9 mouse cellular contexts compared by ENCODE assay signal in genomic region chr4:54712929-54713328, GRCm38 (mm10).
DNase-seq lines count a peak whose midpoint lies in the region; ATAC-seq and TF ChIP-seq lines count a peak whose summit lies in the region.
"Had no signal": no experiment of that assay in that cellular context is flagged by ENCODE, and none has a peak within 500 bp of the region (broad histone marks: within the 10 kb centered on the region; RNA-seq: fewer than 3 reads in every experiment).

No protein-coding gene starts in this region.

- TF ChIP-seq CTCF in G1E (IDR thresholded peaks at IDR 0.05; ENCODE audit: low read depth, low read length), result no peak

- H3K4me2 ChIP-seq in heart, embryonic 14.5 days (ENCODE audit: low read length), result no peak overlapping the region
- H3K4me2 ChIP-seq in hindbrain, embryonic 14.5 days (replicated peaks), result no peak overlapping the region
- H3K4me2 ChIP-seq in intestine, embryonic 15.5 days (replicated peaks), result no peak overlapping the region

- H3K4me3 ChIP-seq in heart, embryonic 14.5 days (ENCODE audit: control insufficient read depth in 1 of 2, insufficient read depth in 1 of 2, low read depth in 1 of 2, low read length in 2 of 2), result no peak overlapping the region
- H3K4me3 ChIP-seq in heart, embryonic 10.5 days, result no peak overlapping the region
- H3K4me3 ChIP-seq in G1E (ENCODE audit: low read depth, low read length), result no peak overlapping the region
- H3K4me3 ChIP-seq in hindbrain, embryonic 14.5 days (replicated peaks; ENCODE audit: low read length), result no peak overlapping the region
- no peak overlapping the region for H3K4me3 ChIP-seq in intestine, embryonic 15.5 days (replicated peaks)

- H3K9me3 ChIP-seq in heart, embryonic 14.5 days (ENCODE audit: control insufficient read depth, low read length), result no peaks in the 10 kb centered on the region
- H3K9me3 ChIP-seq in heart, embryonic 10.5 days, result no peaks in the 10 kb centered on the region
- H3K9me3 ChIP-seq in G1E (replicated peaks), result peaks cover 7% of the 10 kb centered on the region
- H3K9me3 ChIP-seq in hindbrain, embryonic 14.5 days (ENCODE audit: control insufficient read depth, low read length), result no peaks in the 10 kb centered on the region
- no peaks in the 10 kb centered on the region for H3K9me3 ChIP-seq in intestine, embryonic 15.5 days

- DNase-seq in heart, embryonic 10.5 days (ENCODE audit: low spot score), result no peak
- DNase-seq in 3T3-L1 (ENCODE audit: low read depth, low spot score), result peak; percentile 81
- DNase-seq in G1E (ENCODE audit: low spot score), result no peak
- peak; percentile 46 for DNase-seq in forelimb bud, embryonic 11.5 days (ENCODE audit: low read depth, low spot score)
- no peak for DNase-seq in hindbrain, embryonic 14.5 days (ENCODE audit: low spot score)
- DNase-seq: cerebellum, adult 9-11 months; lung, postnatal 36 days had no signal

- H3K4me1 ChIP-seq in heart, embryonic 14.5 days (ENCODE audit: control insufficient read depth in 2 of 2, insufficient read depth in 2 of 2, low read length in 2 of 2), result peaks cover 0 to 3% of the 10 kb centered on the region in 2 experiments; a peak in 1 of 4 replicates
- H3K4me1 ChIP-seq in heart, embryonic 10.5 days, result peaks cover 7% of the 10 kb centered on the region
- H3K4me1 ChIP-seq in G1E (ENCODE audit: insufficient read depth, low read depth, low read length), result no peaks in the 10 kb centered on the region
- no peaks in the 10 kb centered on the region for H3K4me1 ChIP-seq in hindbrain, embryonic 14.5 days (replicated peaks; ENCODE audit: control insufficient read depth, insufficient read depth, low read length)
- H3K4me1 ChIP-seq in intestine, embryonic 15.5 days (replicated peaks), result no peaks in the 10 kb centered on the region

- H3K27me3 ChIP-seq in heart, embryonic 14.5 days (ENCODE audit: control insufficient read depth, insufficient read depth, low read length), result no peaks in the 10 kb centered on the region
- H3K27me3 ChIP-seq in heart, embryonic 10.5 days (ENCODE audit: insufficient read depth, poor library complexity, severe bottlenecking), result no peaks in the 10 kb centered on the region
- no peaks in the 10 kb centered on the region for H3K27me3 ChIP-seq in G1E (ENCODE audit: insufficient read depth, low read length)
- no peaks in the 10 kb centered on the region for H3K27me3 ChIP-seq in hindbrain, embryonic 14.5 days (ENCODE audit: control insufficient read depth, insufficient read depth, low read length)
- no peaks in the 10 kb centered on the region for H3K27me3 ChIP-seq in intestine, embryonic 15.5 days (replicated peaks)

- H3K36me3 ChIP-seq in heart, embryonic 14.5 days (ENCODE audit: control insufficient read depth, insufficient read depth, low read length), result no peaks in the 10 kb centered on the region
- H3K36me3 ChIP-seq in heart, embryonic 10.5 days, result no peaks in the 10 kb centered on the region
- no peaks in the 10 kb centered on the region for H3K36me3 ChIP-seq in G1E (replicated peaks)
- H3K36me3 ChIP-seq in hindbrain, embryonic 14.5 days (replicated peaks; ENCODE audit: control insufficient read depth, insufficient read depth), result no peaks in the 10 kb centered on the region
- H3K36me3 ChIP-seq in intestine, embryonic 15.5 days, result no peaks in the 10 kb centered on the region

- 0 out of 4 replicates have a peak overlapping the region, but pooled peaks have one; percentile 3 to 12 for H3K27ac ChIP-seq in heart, embryonic 14.5 days (replicated peaks in 1 of 2; ENCODE audit: control insufficient read depth in 1 of 2, insufficient read depth in 1 of 2, low read depth in 2 of 2, low read length in 2 of 2)
- no peak overlapping the region for H3K27ac ChIP-seq in heart, embryonic 10.5 days
- no peak overlapping the region for H3K27ac ChIP-seq in hindbrain, embryonic 14.5 days
- H3K27ac ChIP-seq in intestine, embryonic 15.5 days, result no peak overlapping the region

- no peak overlapping the region for H3K9ac ChIP-seq in heart, embryonic 14.5 days (ENCODE audit: low read length)
- H3K9ac ChIP-seq in hindbrain, embryonic 14.5 days, result no peak overlapping the region
- no peak overlapping the region for H3K9ac ChIP-seq in intestine, embryonic 15.5 days

- ATAC-seq in heart, embryonic 14.5 days (ENCODE audit: insufficient number of reproducible peaks, insufficient read depth, low FRiP score, low read depth), result peak; percentile 47; the same call in 1 of the 2 replicates
- ATAC-seq in G1E (ENCODE audit: extremely low read depth, insufficient number of reproducible peaks, low FRiP score, poor library complexity, severe bottlenecking), result peak; percentile 4; the same call in 1 of the 2 replicates
- no peak for ATAC-seq in hindbrain, embryonic 14.5 days (ENCODE audit: low FRiP score)
- no peak for ATAC-seq in intestine, embryonic 15.5 days

- WGBS in heart, embryonic 14.5 days, result 28% methylated on average over 3 of the region's 3 CpGs
- 56% methylated on average over 3 of the region's 3 CpGs for WGBS in heart, embryonic 10.5 days
- WGBS in hindbrain, embryonic 14.5 days, result 79% methylated on average over 3 of the region's 3 CpGs
- WGBS in intestine, embryonic 15.5 days, result 54% methylated on average over 3 of the region's 3 CpGs

Comparison
In these comparisons a context has a peak if more than half of its experiments do, and no peak if none do; other contexts are left out.
1. H3K27ac ChIP-seq: peak in heart, embryonic 14.5 days (2 of 2); none in heart, embryonic 10.5 days (single experiment), hindbrain, embryonic 14.5 days (single experiment) and intestine, embryonic 15.5 days (single experiment).
2. ATAC-seq: peak in heart, embryonic 14.5 days (single experiment) and G1E (single experiment); none in hindbrain, embryonic 14.5 days (single experiment) and intestine, embryonic 15.5 days (single experiment).
3. DNase-seq: peak in 3T3-L1 (single experiment) and forelimb bud, embryonic 11.5 days (single experiment); none in heart, embryonic 10.5 days (single experiment), G1E (single experiment) and hindbrain, embryonic 14.5 days (single experiment).